Mouse (Mus musculus): ENCODE measurements around the gene Cggbp1.
A peak's percentile ranks its signal among the peaks of the same experiment; 100 is the strongest.
"Not testable (repeated sequence)": the region's sequence is repeated elsewhere in the genome, so short reads cannot be mapped to it uniquely, and the experiment has no call there.

The Cggbp1 gene

GRCm38 (mm10) chr16:64851563-64852362 is at the start of gene Cggbp1, which contains the start of gene Zfp654:
Gene Cggbp1, plus strand, starts transcription at chr16:64851996.
Gene Zfp654, minus strand, starts transcription at chr16:64851652.
- peak; percentile 99 for DNase-seq (ENCODE audit: low read depth, low spot score)

GRCm38 (mm10) chr16:64803041-64803440 is 48.8 kb upstream of the Cggbp1 start:
- DNase-seq (ENCODE audit: low read depth, low spot score), result no peak

GRCm38 (mm10) chr16:64817094-64817765 is 34.6 kb upstream of the Cggbp1 start:
- DNase-seq (ENCODE audit: low read depth, low spot score), result no peak

- no peak for DNase-seq (ENCODE audit: low read depth, low spot score)
These were observed 27.9 kb upstream of the Cggbp1 start for GRCm38 (mm10) chr16:64823890-64824289.

GRCm38 (mm10) chr16:64824474-64824873 is 27.3 kb upstream of the Cggbp1 start:
- no peak for DNase-seq (ENCODE audit: low read depth, low spot score)

- DNase-seq (ENCODE audit: low read depth, low spot score), result no peak
These were observed 21.5 kb upstream of the Cggbp1 start for GRCm38 (mm10) chr16:64830291-64830690.

- no peak for DNase-seq (ENCODE audit: low read depth, low spot score)
These were observed 15.7 kb upstream of the Cggbp1 start for GRCm38 (mm10) chr16:64835996-64836545.

- no peak for DNase-seq (ENCODE audit: low read depth, low spot score)
These were observed 15.1 kb upstream of the Cggbp1 start for GRCm38 (mm10) chr16:64836709-64837108.

GRCm38 (mm10) chr16:64841481-64842373 is 10.1 kb upstream of the Cggbp1 start:
- no peak for DNase-seq (ENCODE audit: low read depth, low spot score)

GRCm38 (mm10) chr16:64842374-64842729 is 9.4 kb upstream of the Cggbp1 start:
- no peak for DNase-seq (ENCODE audit: low read depth, low spot score)

GRCm38 (mm10) chr16:64845947-64846346 is 5.8 kb upstream of the Cggbp1 start:
- DNase-seq (ENCODE audit: low read depth, low spot score), result no peak

- no peak for DNase-seq (ENCODE audit: low read depth, low spot score)
These were observed 1.3 kb upstream of the Cggbp1 start for GRCm38 (mm10) chr16:64850287-64851084.

GRCm38 (mm10) chr16:64851085-64851562 is 672 bp upstream of the Cggbp1 start:
- DNase-seq (ENCODE audit: low read depth, low spot score), result no peak

GRCm38 (mm10) chr16:64852441-64852871 is 660 bp downstream of the Cggbp1 start:
- DNase-seq (ENCODE audit: low read depth, low spot score), result no peak

GRCm38 (mm10) chr16:64852891-64853290 is 1.1 kb downstream of the Cggbp1 start:
- no peak for DNase-seq (ENCODE audit: low read depth, low spot score)

GRCm38 (mm10) chr16:64856946-64857345 is 5.2 kb downstream of the Cggbp1 start:
- no peak for DNase-seq (ENCODE audit: low read depth, low spot score)

GRCm38 (mm10) chr16:64865841-64866240 is 14.0 kb downstream of the Cggbp1 start:
- not testable (repeated sequence) for DNase-seq (ENCODE audit: low read depth, low spot score)

- DNase-seq (ENCODE audit: low read depth, low spot score), result no peak
These were observed 16.8 kb downstream of the Cggbp1 start for GRCm38 (mm10) chr16:64868613-64869012.

GRCm38 (mm10) chr16:64869621-64870020 is 17.8 kb downstream of the Cggbp1 start:
- no peak for DNase-seq (ENCODE audit: low read depth, low spot score)

GRCm38 (mm10) chr16:64872296-64872695 is 20.5 kb downstream of the Cggbp1 start:
- no peak for DNase-seq (ENCODE audit: low read depth, low spot score)

GRCm38 (mm10) chr16:64872841-64873240 is 21.0 kb downstream of the Cggbp1 start:
- DNase-seq (ENCODE audit: low read depth, low spot score), result peak; percentile 8

Measured in c-Kit-negative CD71-positive TER-119-positive erythroid progenitor cells, embryonic 14.5 days (primary cell).